Mouse (Mus musculus): ENCODE results near the gene Pih1d2. TPM values are rescaled to one million over a fixed set of nuclear protein-coding genes. Genes with fewer than 3 reads are reported as not detected.

The Pih1d2 gene
- polyA plus RNA-seq (2015; fragmentation: Nextera tagmentation; extraction: Ambion mirVana), result 4.9 and 5.3 TPM in 2 replicates

DNA sequence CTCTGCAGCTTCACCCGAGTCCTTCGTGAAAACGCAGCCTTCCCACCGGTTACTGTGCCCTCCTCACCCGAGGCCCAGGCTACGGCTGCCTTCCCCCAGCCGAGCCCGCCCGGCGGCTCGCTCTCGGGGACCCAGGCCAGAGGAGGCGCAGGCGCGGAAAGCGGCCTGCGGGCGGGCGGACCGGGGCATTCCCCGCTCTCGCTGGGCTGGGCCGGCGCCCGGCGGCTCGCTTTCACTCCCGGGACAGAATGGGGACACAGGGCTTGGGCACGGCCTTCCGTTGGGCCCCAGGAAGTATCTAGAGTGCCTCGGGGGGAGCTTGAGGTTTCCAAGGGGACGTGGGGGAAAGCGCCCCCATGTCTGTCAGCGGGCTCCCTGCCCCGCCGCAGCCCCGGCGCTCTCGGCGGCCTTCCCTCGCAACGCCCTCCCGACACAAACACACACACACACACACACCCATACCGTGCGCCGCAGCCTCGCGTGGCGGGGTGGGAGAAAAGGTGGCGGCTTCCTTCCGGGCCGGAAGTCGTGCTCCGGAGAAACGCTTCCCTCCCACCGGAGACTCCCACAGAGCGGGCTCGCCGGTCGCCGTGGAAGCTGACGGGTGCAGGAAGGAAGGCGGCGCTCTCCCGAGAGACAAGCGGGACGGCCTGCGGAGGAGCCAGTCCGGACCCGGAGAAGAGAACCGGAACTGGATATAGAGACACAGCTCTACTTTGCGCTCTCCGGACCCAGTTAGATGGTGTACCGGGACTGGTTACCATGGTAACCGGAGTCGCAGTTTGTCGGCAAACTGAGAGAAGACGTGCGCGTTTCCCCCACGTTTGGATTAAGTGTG, at the start of gene Pih1d2, which contains the start of gene Nkapd1:
Gene Pih1d2 (plus strand): TSS at position 556 of the 838 bp plus-strand sequence.
Gene Nkapd1 (minus strand): TSS at position 699 of the 838 bp plus-strand sequence.
- H3K4me1 ChIP-seq (ENCODE audit: insufficient read depth, low read length), result peaks cover 9% of the 10 kb centered on the region
- H3K4me3 ChIP-seq (ENCODE audit: low read length), result peak within 1 kb of the TSS; percentile 100
- H3K9ac ChIP-seq (replicated peaks; ENCODE audit: low read length), result peak within 1 kb of the TSS; percentile 98
- peak; percentile 96 for ATAC-seq (ENCODE audit: low FRiP score, low TSS enrichment)
- WGBS, result under 1% methylated on average over 80 of the region's 81 CpGs
- H3K4me2 ChIP-seq (replicated peaks; ENCODE audit: low read depth, low read length), result peak within 1 kb of the TSS; percentile 68
- H3K27me3 ChIP-seq (ENCODE audit: insufficient read depth, low read length), result no peaks in the 10 kb centered on the region
- no peaks in the 10 kb centered on the region for H3K9me3 ChIP-seq (ENCODE audit: low read length)
- peaks cover 23% of the 10 kb centered on the region for H3K36me3 ChIP-seq (ENCODE audit: insufficient read depth, low read length)
- peak within 1 kb of the TSS; percentile 97 for H3K27ac ChIP-seq (ENCODE audit: low read length)

DNA sequence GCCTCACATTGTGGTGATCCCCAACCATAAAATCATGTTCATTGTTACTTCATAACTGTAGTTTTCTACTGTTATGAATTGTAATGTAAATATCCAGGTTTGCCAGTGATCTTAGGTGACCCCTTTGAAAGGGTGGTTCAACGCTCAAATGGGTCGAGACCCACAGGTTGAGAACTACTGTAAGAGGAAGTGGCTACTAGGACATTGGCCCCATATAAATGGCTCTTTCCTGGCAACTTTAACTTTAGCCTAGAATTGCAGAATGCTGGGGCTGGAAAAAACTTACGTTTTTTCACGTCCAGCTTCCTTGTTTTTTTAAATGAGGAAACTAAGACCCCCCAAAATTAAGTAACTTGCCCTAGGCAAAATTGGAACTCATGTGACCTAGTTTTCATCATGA, 49.7 kb upstream of the Pih1d2 start:
- Histone ChIP-seq H3K27me3 (ENCODE audit: insufficient read depth, low read length) (no peaks in the 10 kb centered on the region), H3K9ac (replicated peaks; ENCODE audit: low read length) (no peak overlapping the region), H3K36me3 (ENCODE audit: insufficient read depth, low read length) (no peaks in the 10 kb centered on the region), H3K9me3 (ENCODE audit: low read length) (no peaks in the 10 kb centered on the region), H3K27ac (ENCODE audit: low read length) (no peak overlapping the region), H3K4me2 (replicated peaks; ENCODE audit: low read depth, low read length) (no peak overlapping the region), H3K4me1 (ENCODE audit: insufficient read depth, low read length) (no peaks in the 10 kb centered on the region), H3K4me3 (ENCODE audit: low read length) (no peak overlapping the region)
- 85% methylated on average over 4 of the region's 4 CpGs for WGBS
- ATAC-seq (ENCODE audit: low FRiP score, low TSS enrichment), result no peak

DNA sequence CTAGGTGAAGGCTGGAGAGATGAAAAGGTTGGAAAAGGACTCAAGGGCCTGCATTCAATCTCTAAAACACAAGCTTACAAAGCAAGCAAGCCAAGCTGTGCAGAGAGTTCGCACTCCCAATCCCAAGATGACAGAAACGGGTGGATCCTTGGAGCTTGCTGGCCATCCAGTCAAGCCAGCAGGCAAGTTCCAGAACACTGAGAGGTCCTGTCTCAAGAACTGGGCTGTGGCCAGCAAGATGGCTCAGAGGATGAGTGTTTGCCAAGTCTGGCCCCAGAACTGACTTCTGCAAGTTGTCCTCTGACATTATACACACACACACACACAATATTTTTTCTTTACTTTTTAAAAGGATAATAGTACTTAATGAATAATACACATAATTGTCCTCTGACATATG, 49.2 kb upstream of the Pih1d2 start:
- ATAC-seq (ENCODE audit: low FRiP score, low TSS enrichment), result no peak
- Histone ChIP-seq H3K36me3 (ENCODE audit: insufficient read depth, low read length) (no peaks in the 10 kb centered on the region), H3K9me3 (ENCODE audit: low read length) (no peaks in the 10 kb centered on the region), H3K9ac (replicated peaks; ENCODE audit: low read length) (no peak overlapping the region), H3K4me1 (ENCODE audit: insufficient read depth, low read length) (no peaks in the 10 kb centered on the region), H3K4me2 (replicated peaks; ENCODE audit: low read depth, low read length) (no peak overlapping the region), H3K4me3 (ENCODE audit: low read length) (no peak overlapping the region), H3K27ac (ENCODE audit: low read length) (no peak overlapping the region), H3K27me3 (ENCODE audit: insufficient read depth, low read length) (no peaks in the 10 kb centered on the region)
- WGBS, result 88% methylated on average over 2 of the region's 2 CpGs

DNA sequence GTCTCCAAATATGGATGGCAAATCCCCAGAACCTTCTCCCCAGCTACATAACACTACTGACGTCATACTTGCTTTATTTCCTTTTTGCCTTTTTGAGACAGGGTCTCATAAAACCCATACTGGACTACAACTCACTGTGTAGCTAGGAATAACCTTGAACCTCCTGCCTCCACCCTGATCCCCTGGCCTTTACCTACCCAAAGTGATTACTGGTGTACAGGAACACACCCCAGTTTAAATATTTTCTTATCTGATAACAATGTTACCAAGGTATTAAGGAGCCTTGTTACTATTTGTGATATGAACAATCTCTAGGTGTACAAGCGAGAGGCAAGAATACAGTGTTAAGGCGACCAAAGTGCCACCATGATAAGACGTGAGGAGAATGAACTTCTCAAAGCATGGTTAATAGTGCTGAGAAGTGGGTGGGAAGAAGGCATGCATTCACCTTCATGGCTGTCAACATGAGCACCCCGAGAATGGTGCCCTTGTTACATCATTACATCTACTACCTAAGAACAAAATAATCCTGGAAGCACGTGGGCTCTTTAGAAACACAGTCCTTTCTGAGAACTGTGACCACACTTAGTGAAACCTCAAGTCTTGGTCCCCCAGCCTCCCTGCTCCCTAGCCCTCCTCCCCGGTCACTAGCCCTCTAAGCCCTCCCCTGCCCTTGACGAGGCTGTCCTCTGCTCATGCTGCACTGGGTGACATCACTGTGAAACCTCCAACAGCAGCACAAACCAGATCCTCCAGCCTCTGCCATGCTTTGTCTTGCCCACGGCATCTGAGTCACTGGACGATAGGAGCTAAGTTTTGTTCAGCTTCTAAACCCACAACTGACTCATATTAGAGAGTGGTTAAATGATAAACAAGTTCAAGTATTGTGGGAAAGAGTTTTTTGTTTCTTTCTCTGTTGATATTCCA, 47.3 kb upstream of the Pih1d2 start:
- H3K27me3 ChIP-seq (ENCODE audit: insufficient read depth, low read length), result no peaks in the 10 kb centered on the region
- H3K27ac ChIP-seq (ENCODE audit: low read length), result no peak overlapping the region
- WGBS, result 77% methylated on average over 10 of the region's 10 CpGs
- H3K4me2 ChIP-seq (replicated peaks; ENCODE audit: low read depth, low read length), result no peak overlapping the region
- no peaks in the 10 kb centered on the region for H3K4me1 ChIP-seq (ENCODE audit: insufficient read depth, low read length)
- H3K36me3 ChIP-seq (ENCODE audit: insufficient read depth, low read length), result no peaks in the 10 kb centered on the region
- ATAC-seq (ENCODE audit: low FRiP score, low TSS enrichment), result no peak
- H3K4me3 ChIP-seq (ENCODE audit: low read length), result no peak overlapping the region
- no peak overlapping the region for H3K9ac ChIP-seq (replicated peaks; ENCODE audit: low read length)
- no peaks in the 10 kb centered on the region for H3K9me3 ChIP-seq (ENCODE audit: low read length)

DNA sequence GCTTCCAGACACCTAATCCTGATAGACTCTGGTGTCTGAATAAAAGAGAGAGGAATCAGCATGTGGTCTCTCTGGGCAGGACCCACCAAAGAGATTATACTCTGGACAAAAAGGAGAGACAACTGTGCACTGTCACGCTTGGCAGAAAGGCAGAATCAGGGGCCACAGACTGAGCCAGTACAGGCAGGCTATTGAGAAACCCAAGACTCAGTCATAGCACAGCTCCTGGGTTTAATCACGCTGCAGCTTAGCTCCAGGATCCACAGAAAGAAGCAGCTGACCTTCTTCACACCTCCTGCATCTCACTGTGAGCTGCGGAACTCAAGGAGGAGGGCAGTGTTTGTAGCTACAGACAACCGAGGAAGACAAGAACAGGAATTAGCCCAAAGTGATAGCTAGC, 36.8 kb upstream of the Pih1d2 start:
- Histone ChIP-seq H3K4me3 (ENCODE audit: low read length) (no peak overlapping the region), H3K9me3 (ENCODE audit: low read length) (no peaks in the 10 kb centered on the region), H3K9ac (replicated peaks; ENCODE audit: low read length) (no peak overlapping the region), H3K4me2 (replicated peaks; ENCODE audit: low read depth, low read length) (no peak overlapping the region), H3K36me3 (ENCODE audit: insufficient read depth, low read length) (no peaks in the 10 kb centered on the region), H3K4me1 (ENCODE audit: insufficient read depth, low read length) (no peaks in the 10 kb centered on the region), H3K27me3 (ENCODE audit: insufficient read depth, low read length) (no peaks in the 10 kb centered on the region), H3K27ac (ENCODE audit: low read length) (no peak overlapping the region)
- no peak for ATAC-seq (ENCODE audit: low FRiP score, low TSS enrichment)
- 32% methylated on average over 4 of the region's 4 CpGs for WGBS

DNA sequence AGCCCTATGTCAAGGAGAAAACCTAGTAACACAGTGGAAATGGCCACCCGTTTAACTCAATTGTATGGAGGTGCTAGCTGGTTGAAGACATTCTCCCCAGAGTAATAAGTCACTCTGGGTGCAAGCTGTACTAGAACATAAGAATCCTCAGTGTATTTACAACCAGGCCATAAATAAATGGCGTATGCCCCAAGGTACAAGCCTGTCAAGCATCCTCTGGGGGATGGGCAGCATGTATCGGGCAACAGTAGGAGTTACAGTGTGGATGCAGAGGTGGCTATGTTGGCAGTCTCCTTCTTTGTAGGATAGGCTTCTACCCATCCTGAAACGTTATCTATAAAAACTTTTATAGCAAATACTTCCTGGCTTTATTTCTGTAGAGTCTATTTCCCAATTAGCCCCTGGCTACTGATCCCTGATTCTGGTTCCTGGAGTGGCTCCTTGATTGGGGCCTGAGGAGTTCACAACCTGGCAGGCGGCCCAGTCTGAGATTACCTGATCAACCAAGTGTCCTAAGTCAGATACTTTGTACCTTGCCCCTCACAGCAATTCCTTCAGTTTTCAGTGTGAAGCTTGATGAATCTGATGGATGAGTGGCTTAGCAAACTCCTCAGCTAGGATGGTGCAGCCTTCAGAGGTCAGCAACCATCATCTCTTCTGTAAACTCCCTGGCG, 31.8 kb upstream of the Pih1d2 start:
- Histone ChIP-seq H3K4me2 (replicated peaks; ENCODE audit: low read depth, low read length) (no peak overlapping the region), H3K27me3 (ENCODE audit: insufficient read depth, low read length) (no peaks in the 10 kb centered on the region), H3K27ac (ENCODE audit: low read length) (no peak overlapping the region), H3K36me3 (ENCODE audit: insufficient read depth, low read length) (no peaks in the 10 kb centered on the region), H3K9me3 (ENCODE audit: low read length) (no peaks in the 10 kb centered on the region), H3K4me1 (ENCODE audit: insufficient read depth, low read length) (no peaks in the 10 kb centered on the region), H3K9ac (replicated peaks; ENCODE audit: low read length) (no peak overlapping the region), H3K4me3 (ENCODE audit: low read length) (no peak overlapping the region)
- no peak for ATAC-seq (ENCODE audit: low FRiP score, low TSS enrichment)
- WGBS, result 67% methylated on average over 6 of the region's 6 CpGs

DNA sequence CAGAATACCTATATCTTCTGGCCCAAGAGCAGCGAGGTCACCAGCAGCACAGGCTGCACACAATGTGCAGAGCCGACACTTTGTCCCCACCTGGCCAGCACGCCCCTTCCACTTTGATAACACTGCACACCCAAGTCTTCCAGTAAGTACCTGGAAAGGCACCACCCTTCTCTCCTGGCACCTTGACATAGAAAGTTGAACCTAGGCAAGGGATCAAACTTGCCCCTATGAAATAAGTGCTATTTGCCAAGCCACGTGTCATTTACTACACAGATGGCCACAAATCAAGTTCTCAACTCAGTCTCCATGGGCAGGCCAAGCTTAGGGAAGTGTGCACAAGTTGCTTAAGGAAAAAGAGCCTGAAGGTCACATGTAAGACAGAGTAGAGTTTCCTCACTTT, 30.2 kb upstream of the Pih1d2 start:
- Histone ChIP-seq H3K4me3 (ENCODE audit: low read length) (no peak overlapping the region), H3K27me3 (ENCODE audit: insufficient read depth, low read length) (no peaks in the 10 kb centered on the region), H3K4me1 (ENCODE audit: insufficient read depth, low read length) (no peaks in the 10 kb centered on the region), H3K9ac (replicated peaks; ENCODE audit: low read length) (no peak overlapping the region), H3K4me2 (replicated peaks; ENCODE audit: low read depth, low read length) (no peak overlapping the region), H3K27ac (ENCODE audit: low read length) (no peak overlapping the region), H3K36me3 (ENCODE audit: insufficient read depth, low read length) (no peaks in the 10 kb centered on the region), H3K9me3 (ENCODE audit: low read length) (no peaks in the 10 kb centered on the region)
- 74% methylated on average over 4 of the region's 4 CpGs for WGBS
- no peak for ATAC-seq (ENCODE audit: low FRiP score, low TSS enrichment)

DNA sequence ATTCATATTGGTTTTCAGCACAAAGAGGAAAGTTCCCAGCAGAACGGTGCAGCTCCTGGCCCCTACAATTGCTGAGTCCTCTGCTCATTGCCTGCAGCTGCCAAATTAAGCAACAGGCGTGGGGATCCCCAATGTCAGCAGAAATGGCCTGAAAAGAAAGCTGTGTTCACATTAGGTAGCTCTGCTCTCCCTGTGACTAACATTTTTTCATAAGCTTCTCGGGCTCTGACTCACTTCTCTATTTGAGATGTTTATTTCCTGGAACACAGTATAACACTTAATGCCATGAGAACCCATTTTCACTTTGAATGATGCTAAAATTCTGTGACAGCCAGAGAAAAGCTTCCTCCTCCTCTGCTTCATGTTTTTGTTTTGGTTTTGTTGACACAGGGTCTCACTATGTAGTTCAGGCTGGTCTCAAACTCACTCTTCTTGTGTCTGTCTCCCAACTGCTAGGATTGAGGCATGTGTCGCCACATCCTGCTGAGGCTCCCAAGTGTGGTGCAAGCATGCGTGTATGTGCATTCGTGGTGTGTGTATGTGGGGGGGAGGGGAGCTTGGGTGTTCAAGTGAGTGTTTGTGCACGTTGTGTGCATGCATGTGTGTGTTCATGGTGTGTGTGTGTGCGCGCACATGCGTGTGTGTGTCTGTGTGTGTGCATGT, 26.1 kb upstream of the Pih1d2 start:
- Histone ChIP-seq H3K4me2 (replicated peaks; ENCODE audit: low read depth, low read length) (no peak overlapping the region), H3K9ac (replicated peaks; ENCODE audit: low read length) (no peak overlapping the region), H3K27ac (ENCODE audit: low read length) (no peak overlapping the region), H3K27me3 (ENCODE audit: insufficient read depth, low read length) (no peaks in the 10 kb centered on the region), H3K4me1 (ENCODE audit: insufficient read depth, low read length) (0 out of 2 replicates have a peak, but pooled peaks cover 3% of the 10 kb centered on the region), H3K9me3 (ENCODE audit: low read length) (no peaks in the 10 kb centered on the region), H3K4me3 (ENCODE audit: low read length) (no peak overlapping the region), H3K36me3 (ENCODE audit: insufficient read depth, low read length) (peaks cover 10% of the 10 kb centered on the region; the same call in 1 of the 2 replicates)
- WGBS, result 74% methylated on average over 10 of the region's 10 CpGs
- no peak for ATAC-seq (ENCODE audit: low FRiP score, low TSS enrichment)

DNA sequence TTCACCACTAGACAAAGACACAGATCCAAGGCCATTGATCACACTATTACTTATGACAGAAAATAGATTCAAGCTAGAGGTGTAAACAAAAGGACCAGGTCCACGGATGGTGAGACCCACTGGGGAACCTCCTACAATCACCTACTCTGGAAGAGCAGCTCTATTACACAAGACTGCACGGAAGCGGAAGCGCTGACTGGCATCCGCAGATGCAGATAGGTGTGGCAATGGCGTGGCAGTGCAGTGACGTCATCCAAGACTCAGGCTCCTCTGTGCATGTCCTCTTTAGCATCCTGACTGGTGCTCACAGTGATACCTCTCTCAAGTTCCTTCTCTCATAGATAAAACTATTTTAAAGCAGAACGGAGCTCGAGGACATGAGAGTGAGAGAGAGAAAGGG, 24.2 kb upstream of the Pih1d2 start:
- Histone ChIP-seq H3K36me3 (ENCODE audit: insufficient read depth, low read length) (peaks cover 27% of the 10 kb centered on the region), H3K4me1 (ENCODE audit: insufficient read depth, low read length) (0 out of 2 replicates have a peak, but pooled peaks cover 3% of the 10 kb centered on the region), H3K9ac (replicated peaks; ENCODE audit: low read length) (no peak overlapping the region), H3K27me3 (ENCODE audit: insufficient read depth, low read length) (no peaks in the 10 kb centered on the region), H3K9me3 (ENCODE audit: low read length) (no peaks in the 10 kb centered on the region), H3K27ac (ENCODE audit: low read length) (no peak overlapping the region), H3K4me2 (replicated peaks; ENCODE audit: low read depth, low read length) (no peak overlapping the region), H3K4me3 (ENCODE audit: low read length) (no peak overlapping the region)
- 88% methylated on average over 9 of the region's 9 CpGs for WGBS
- ATAC-seq (ENCODE audit: low FRiP score, low TSS enrichment), result no peak
